Mouse (Mus musculus): ENCODE measurements around the gene 9230112D13Rik.

DNA sequence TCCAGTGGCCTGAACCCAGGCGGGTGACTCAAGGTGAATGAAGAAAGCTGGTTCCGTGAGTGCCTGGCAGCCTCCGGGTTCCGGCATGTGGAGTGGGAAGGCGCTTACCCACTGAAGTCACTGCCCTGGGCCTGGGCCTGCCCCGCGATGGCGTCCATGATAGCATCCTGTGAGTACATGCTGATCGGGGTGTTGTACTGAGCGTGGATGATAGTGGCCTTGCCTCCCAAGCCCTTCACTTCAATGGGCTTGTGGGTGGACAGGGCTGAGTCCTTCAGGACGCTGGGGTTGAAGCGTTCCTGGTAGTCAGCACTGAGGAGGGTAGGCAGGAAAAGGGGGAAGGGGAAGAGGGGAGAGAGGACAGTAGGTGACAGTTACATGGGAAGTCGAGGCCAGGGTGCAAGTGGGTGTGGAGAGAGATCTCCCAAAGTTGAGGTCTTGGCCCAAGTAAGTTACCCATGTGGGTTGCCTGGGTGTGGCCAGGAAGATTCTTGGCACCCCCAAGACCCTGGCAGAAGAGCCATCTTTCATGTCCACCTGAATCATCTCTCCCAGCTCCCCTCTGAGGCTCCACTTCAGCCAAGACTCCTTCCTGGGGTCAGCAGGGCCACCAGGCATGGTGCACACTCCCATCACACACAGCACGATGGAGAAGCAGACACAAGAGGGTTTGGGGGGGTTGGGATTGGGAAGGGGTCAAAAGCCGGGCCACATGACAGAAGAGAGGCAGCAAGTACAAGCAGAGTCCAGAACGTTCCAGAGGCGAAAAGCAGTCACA lies 49.2 kb upstream of the 9230112D13Rik start:
- TF ChIP-seq CTCF (conservative IDR thresholded peaks at IDR 0.05; ENCODE audit: low read length) (no peak), NANOG (IDR thresholded peaks at IDR 0.05; ENCODE audit: borderline replicate concordance, low read length) (no peak), POU5F1 (IDR thresholded peaks at IDR 0.05; ENCODE audit: borderline replicate concordance, low read length) (no peak)
